Mouse (Mus musculus) common myeloid progenitor, adult 5-6 weeks (primary cell): ENCODE results near the gene Eri2. TPM values are rescaled to one million over a fixed set of nuclear protein-coding genes. Genes with fewer than 3 reads are reported as not detected.
"Not testable (repeated sequence)": the region's sequence is repeated elsewhere in the genome, so short reads cannot be mapped to it uniquely, and the experiment has no call there.

Experiments
- ATAC-seq: replicated peaks from 2 replicates; pipeline ENCODE4 v1.8.0; 2016; ENCODE audit warnings: low read depth, mild to moderate bottlenecking, moderate TSS enrichment, inconsistent platforms; ENCODE audit not compliant: poor library complexity, severe bottlenecking
- total RNA-seq: library from RNA; stranded (forward); fragments of 200-1000, 187-1606 nt; gene quantifications from 2 replicates; pipeline ENCODE4 v1.2.3, GENCODE M21; 2017

Gene Eri2
- total RNA-seq, 1 experiment from 2014 or later: 18.6 TPM

- no peak for ATAC-seq
Observed at GRCm38 (mm10) chr7:119745869-119746268, 48.0 kb downstream of the Eri2 start.

- ATAC-seq: peak; percentile 80
Observed at GRCm38 (mm10) chr7:119744321-119744720, 49.5 kb downstream of the Eri2 start.

- peak; percentile 63; the same call in 1 of the 2 replicates for ATAC-seq
Observed at GRCm38 (mm10) chr7:119739798-119740468, 53.9 kb downstream of the Eri2 start.

GRCm38 (mm10) chr7:119738877-119739276, 55.0 kb downstream of the Eri2 start:
- no peak for ATAC-seq

GRCm38 (mm10) chr7:119731262-119731661, 62.6 kb downstream of the Eri2 start:
- ATAC-seq: not testable (repeated sequence)

- ATAC-seq: no peak
Observed at GRCm38 (mm10) chr7:119727621-119728020, 66.2 kb downstream of the Eri2 start.

GRCm38 (mm10) chr7:119720947-119721310, 72.9 kb downstream of the Eri2 start:
- ATAC-seq: peak; percentile 37

- ATAC-seq: peak; percentile 94
Observed at GRCm38 (mm10) chr7:119720253-119720946, 73.5 kb downstream of the Eri2 start, which contains the start of gene Thumpd1. Gene Thumpd1 (minus strand): TSS chr7:119720798.

Other genes starting within 250 kb of the Eri2 start
- not detected in 2 replicates for gene Acsm2, start 239.7 kb downstream of the Eri2 start, total RNA-seq
- gene Acsm1, start 187.0 kb downstream of the Eri2 start, total RNA-seq: not detected in 2 replicates
- gene Acsm4, start 104.0 kb downstream of the Eri2 start, total RNA-seq: not detected in 2 replicates
- 124 and 137 TPM in 2 replicates for gene Thumpd1, start 73.3 kb downstream of the Eri2 start, total RNA-seq
- gene Acsm3, start 33.1 kb downstream of the Eri2 start, total RNA-seq: 0.05 and 0.10 TPM in 2 replicates
- gene Rexo5, start 52 bp downstream of the Eri2 start, total RNA-seq: 24.9 and 62.3 TPM in 2 replicates
- gene Lyrm1, start 101.8 kb upstream of the Eri2 start, total RNA-seq: 2.6 and 4.7 TPM in 2 replicates
- 3.0 and 4.0 TPM in 2 replicates for gene Dcun1d3, start 102.2 kb upstream of the Eri2 start, total RNA-seq